Comparison of ENCODE assay signal across 9 mouse cellular contexts in genomic region chr3:87804038-87804677, GRCm38 (mm10). TPM values are rescaled to one million over a fixed set of nuclear protein-coding genes. Genes with fewer than 3 reads are reported as not detected.
DNase-seq lines count a peak whose midpoint lies in the region; ATAC-seq and TF ChIP-seq lines count a peak whose summit lies in the region.
"Had no signal": no experiment of that assay in that cellular context is flagged by ENCODE, and none has a peak within 500 bp of the region (broad histone marks: within the 10 kb centered on the region; RNA-seq: fewer than 3 reads in every experiment).

No protein-coding gene starts in this region.

- ATAC-seq in lung, embryonic 15.5 days (ENCODE audit: borderline replicate concordance, extremely low read depth, low FRiP score, low TSS enrichment), result no peak
- ATAC-seq in embryonic facial prominence, embryonic 11.5 days (replicated peaks; ENCODE audit: insufficient number of reproducible peaks, low FRiP score, low TSS enrichment, low read depth), result no peak
- ATAC-seq in intestine, postnatal 0 days, result no peak
- no peak for ATAC-seq in neural tube, embryonic 15.5 days (ENCODE audit: low FRiP score)

- no peak for TF ChIP-seq CTCF in intestine, postnatal 0 days (IDR thresholded peaks at IDR 0.05; ENCODE audit: low read depth)

- no peak overlapping the region for H3K9ac ChIP-seq in lung, embryonic 15.5 days
- no peak overlapping the region for H3K9ac ChIP-seq in embryonic facial prominence, embryonic 11.5 days (replicated peaks; ENCODE audit: low read length)
- H3K9ac ChIP-seq in intestine, postnatal 0 days (ENCODE audit: low read depth, low read length), result no peak overlapping the region
- no peak overlapping the region; the same call in 1 of the 2 replicates for H3K9ac ChIP-seq in neural tube, embryonic 15.5 days (replicated peaks)

- no peak for DNase-seq in lung, postnatal 25 days (ENCODE audit: low spot score)
- DNase-seq in embryonic facial prominence, embryonic 11.5 days (ENCODE audit: low spot score), result no peak
- DNase-seq in ovary, postnatal 14 days (ENCODE audit: low spot score), result no peak
- no peak for DNase-seq in gastrocnemius, postnatal 10 days
- DNase-seq in natural killer cell, adult 2 months (ENCODE audit: low spot score in 2 of 2), result no peak

- no peaks in the 10 kb centered on the region for H3K36me3 ChIP-seq in lung, embryonic 15.5 days
- H3K36me3 ChIP-seq in embryonic facial prominence, embryonic 11.5 days (replicated peaks; ENCODE audit: control insufficient read depth, insufficient read depth, low read depth, low read length), result no peaks in the 10 kb centered on the region
- H3K36me3 ChIP-seq in intestine, postnatal 0 days (ENCODE audit: control insufficient read depth, insufficient read depth), result no peaks in the 10 kb centered on the region
- H3K36me3 ChIP-seq in neural tube, embryonic 15.5 days, result no peaks in the 10 kb centered on the region

- peaks cover 98% of the 10 kb centered on the region for H3K27me3 ChIP-seq in lung, embryonic 15.5 days
- peaks cover 49% of the 10 kb centered on the region for H3K27me3 ChIP-seq in embryonic facial prominence, embryonic 11.5 days (ENCODE audit: control insufficient read depth, insufficient read depth, low read length)
- H3K27me3 ChIP-seq in intestine, postnatal 0 days (replicated peaks; ENCODE audit: control insufficient read depth, insufficient read depth, low read length), result peaks cover 54% of the 10 kb centered on the region
- H3K27me3 ChIP-seq in neural tube, embryonic 15.5 days (replicated peaks), result peaks cover 91% of the 10 kb centered on the region

- H3K4me2 ChIP-seq in lung, embryonic 15.5 days, result peak overlapping the region; percentile 45
- H3K4me2 ChIP-seq in embryonic facial prominence, embryonic 11.5 days (ENCODE audit: low read depth, low read length), result peak overlapping the region; percentile 34
- H3K4me2 ChIP-seq in intestine, postnatal 0 days (replicated peaks; ENCODE audit: low read depth), result peak overlapping the region; percentile 67
- H3K4me2 ChIP-seq in neural tube, embryonic 15.5 days, result peak overlapping the region; percentile 58

- H3K27ac ChIP-seq in lung, embryonic 15.5 days, result no peak overlapping the region
- no peak overlapping the region for H3K27ac ChIP-seq in embryonic facial prominence, embryonic 11.5 days (replicated peaks; ENCODE audit: low read depth, low read length)
- no peak overlapping the region for H3K27ac ChIP-seq in intestine, postnatal 0 days (ENCODE audit: low read depth, low read length)
- H3K27ac ChIP-seq in neural tube, embryonic 15.5 days (replicated peaks), result no peak overlapping the region

- no peaks in the 10 kb centered on the region for H3K9me3 ChIP-seq in lung, embryonic 15.5 days
- no peaks in the 10 kb centered on the region for H3K9me3 ChIP-seq in embryonic facial prominence, embryonic 11.5 days (replicated peaks; ENCODE audit: control insufficient read depth, low read length)
- H3K9me3 ChIP-seq in intestine, postnatal 0 days (ENCODE audit: control insufficient read depth), result no peaks in the 10 kb centered on the region
- H3K9me3 ChIP-seq in neural tube, embryonic 15.5 days (replicated peaks), result no peaks in the 10 kb centered on the region

- WGBS in lung, embryonic 15.5 days, result 5% methylated on average over 26 of the region's 26 CpGs
- WGBS in embryonic facial prominence, embryonic 11.5 days, result 3% methylated on average over 26 of the region's 26 CpGs
- 3% methylated on average over 26 of the region's 26 CpGs for WGBS in intestine, postnatal 0 days
- WGBS in neural tube, embryonic 15.5 days, result 5% methylated on average over 26 of the region's 26 CpGs

- peak overlapping the region; percentile 14; the same call in 1 of the 2 replicates for H3K4me3 ChIP-seq in lung, embryonic 15.5 days
- no peak overlapping the region for H3K4me3 ChIP-seq in embryonic facial prominence, embryonic 11.5 days (ENCODE audit: low read depth, low read length)
- H3K4me3 ChIP-seq in intestine, postnatal 0 days (ENCODE audit: low read depth, low read length), result peak overlapping the region; percentile 36
- peak overlapping the region; percentile 28 for H3K4me3 ChIP-seq in neural tube, embryonic 15.5 days (replicated peaks)
- H3K4me3 ChIP-seq: erythroblast, embryonic 14.5 days had no signal

- peaks cover 5% of the 10 kb centered on the region for H3K4me1 ChIP-seq in lung, embryonic 15.5 days
- H3K4me1 ChIP-seq in embryonic facial prominence, embryonic 11.5 days (ENCODE audit: control insufficient read depth, insufficient read depth, low read length), result no peaks in the 10 kb centered on the region; the same call in 1 of the 2 replicates
- no peaks in the 10 kb centered on the region for H3K4me1 ChIP-seq in intestine, postnatal 0 days (replicated peaks; ENCODE audit: control insufficient read depth, insufficient read depth, low read length)
- H3K4me1 ChIP-seq in neural tube, embryonic 15.5 days, result peaks cover 9% of the 10 kb centered on the region

RNA-seq across cellular contexts. Expression of gene Insrr, which starts 7.4 kb away (rescaled TPM):
- 0.09 and 0.16 TPM in 2 replicates for polyA plus RNA-seq in lung, embryonic 15.5 days (2015; fragmentation: Nextera tagmentation; extraction: Ambion mirVana)
- 0.86 and 0.94 TPM in 2 replicates for polyA plus RNA-seq in embryonic facial prominence, embryonic 11.5 days (2014; fragmentation: Nextera tagmentation; extraction: Ambion mirVana)
- 0.05 TPM in 2 replicates for polyA plus RNA-seq in intestine, postnatal 0 days (2015; fragmentation: Nextera tagmentation; extraction: Ambion mirVana)
- polyA plus RNA-seq in neural tube, embryonic 15.5 days (2015; fragmentation: Nextera tagmentation; extraction: Ambion mirVana), result 1.1 and 2.0 TPM in 2 replicates
- total RNA-seq in gastrocnemius, postnatal 10 days (2021), result under 1 TPM; 0.19 to 0.56 TPM
- polyA plus RNA-seq: erythroblast, embryonic 14.5 days had no signal

RNA-seq across cellular contexts. Expression of gene Ntrk1, which starts 9.2 kb away (rescaled TPM):
- 1.2 and 2.5 TPM in 2 replicates for polyA plus RNA-seq in lung, embryonic 15.5 days (2015; fragmentation: Nextera tagmentation; extraction: Ambion mirVana)
- polyA plus RNA-seq in embryonic facial prominence, embryonic 11.5 days (2014; fragmentation: Nextera tagmentation; extraction: Ambion mirVana), result 7.4 and 8.1 TPM in 2 replicates
- polyA plus RNA-seq in intestine, postnatal 0 days (2015; fragmentation: Nextera tagmentation; extraction: Ambion mirVana), result 0.16 and 0.18 TPM in 2 replicates
- 41.2 and 50.1 TPM in 2 replicates for polyA plus RNA-seq in neural tube, embryonic 15.5 days (2015; fragmentation: Nextera tagmentation; extraction: Ambion mirVana)
- total RNA-seq in gastrocnemius, postnatal 10 days (2021), result under 1 TPM; 0.09 TPM
- polyA plus RNA-seq: erythroblast, embryonic 14.5 days had no signal

RNA-seq across cellular contexts. Expression of gene Pear1, which starts 19.9 kb away (rescaled TPM):
- 29.4 and 32.4 TPM in 2 replicates for polyA plus RNA-seq in lung, embryonic 15.5 days (2015; fragmentation: Nextera tagmentation; extraction: Ambion mirVana)
- 4.4 and 7.7 TPM in 2 replicates for polyA plus RNA-seq in embryonic facial prominence, embryonic 11.5 days (2014; fragmentation: Nextera tagmentation; extraction: Ambion mirVana)
- 7.7 and 10.1 TPM in 2 replicates for polyA plus RNA-seq in intestine, postnatal 0 days (2015; fragmentation: Nextera tagmentation; extraction: Ambion mirVana)
- polyA plus RNA-seq in neural tube, embryonic 15.5 days (2015; fragmentation: Nextera tagmentation; extraction: Ambion mirVana), result 9.1 and 13.4 TPM in 2 replicates
- total RNA-seq in gastrocnemius, postnatal 10 days (2021), result 10 to 100 TPM; 19.6 to 19.7 TPM

RNA-seq across cellular contexts. Expression of gene Sh2d2a, which starts 42.4 kb away (rescaled TPM):
- polyA plus RNA-seq in lung, embryonic 15.5 days (2015; fragmentation: Nextera tagmentation; extraction: Ambion mirVana), result 0.42 and 1.0 TPM in 2 replicates
- polyA plus RNA-seq in embryonic facial prominence, embryonic 11.5 days (2014; fragmentation: Nextera tagmentation; extraction: Ambion mirVana), result not detected in 2 replicates
- 0.17 and 0.47 TPM in 2 replicates for polyA plus RNA-seq in intestine, postnatal 0 days (2015; fragmentation: Nextera tagmentation; extraction: Ambion mirVana)
- 5.0 TPM in 1 of 2 replicates, not detected in the other for polyA plus RNA-seq in neural tube, embryonic 15.5 days (2015; fragmentation: Nextera tagmentation; extraction: Ambion mirVana)
- under 1 TPM in 1 of 2 experiments, not detected in 1; 0.18 TPM for total RNA-seq in gastrocnemius, postnatal 10 days (2021)

RNA-seq across cellular contexts. Expression of gene Lrrc71, which starts 55.7 kb away (rescaled TPM):
- polyA plus RNA-seq in lung, embryonic 15.5 days (2015; fragmentation: Nextera tagmentation; extraction: Ambion mirVana), result 1.3 and 1.6 TPM in 2 replicates
- polyA plus RNA-seq in embryonic facial prominence, embryonic 11.5 days (2014; fragmentation: Nextera tagmentation; extraction: Ambion mirVana), result 0.26 TPM in 1 of 2 replicates, not detected in the other
- 0.23 and 0.34 TPM in 2 replicates for polyA plus RNA-seq in intestine, postnatal 0 days (2015; fragmentation: Nextera tagmentation; extraction: Ambion mirVana)
- polyA plus RNA-seq in neural tube, embryonic 15.5 days (2015; fragmentation: Nextera tagmentation; extraction: Ambion mirVana), result 0.44 and 1.0 TPM in 2 replicates
- total RNA-seq in gastrocnemius, postnatal 10 days (2021), result under 1 TPM in 1 of 2 experiments, not detected in 1; 0.11 TPM
- polyA plus RNA-seq: erythroblast, embryonic 14.5 days had no signal
